Mouse (Mus musculus): Measurements from ENCODE around the gene Chac1. TPM values are rescaled to one million over a fixed set of nuclear protein-coding genes. Genes with fewer than 3 reads are reported as not detected.
A peak's percentile ranks its signal among the peaks of the same experiment; 100 is the strongest.

Gene Chac1
- total and polyA plus RNA-seq, 3 experiments, result not detected

GRCm38 (mm10) chr2:119327102-119327480 lies 23.9 kb upstream of the Chac1 start:
- no peaks in the 10 kb centered on the region for H3K36me3 ChIP-seq (replicated peaks)
- no peaks in the 10 kb centered on the region for H3K9me3 ChIP-seq (replicated peaks)
- ATAC-seq (ENCODE audit: extremely low read depth, insufficient number of reproducible peaks, low FRiP score, poor library complexity, severe bottlenecking) (no peak), DNase-seq (ENCODE audit: low spot score) (no peak)
- peaks cover 83% of the 10 kb centered on the region for H3K27me3 ChIP-seq (ENCODE audit: insufficient read depth, low read length)
- H3K4me1 ChIP-seq (ENCODE audit: insufficient read depth, low read depth, low read length), result peaks cover 58% of the 10 kb centered on the region
- H3K4me3 ChIP-seq (ENCODE audit: low read depth, low read length), result peak overlapping the region; percentile 65; the same call in 1 of the 2 replicates
- TF ChIP-seq TAL1 (conservative IDR thresholded peaks at IDR 0.05; ENCODE audit: low read depth, low read length) (no peak), GATA2 (IDR thresholded peaks at IDR 0.05; ENCODE audit: borderline replicate concordance, low read depth, low read length) (no peak), GATA1 (IDR thresholded peaks at IDR 0.05; ENCODE audit: borderline replicate concordance, low read length) (no peak), CTCF (IDR thresholded peaks at IDR 0.05; ENCODE audit: low read depth, low read length) (no peak), POLR2AphosphoS5 (IDR thresholded peaks at IDR 0.05; ENCODE audit: insufficient replicate concordance, low read depth, low read length) (no peak)

- no peak for ATAC-seq (ENCODE audit: extremely low read depth, insufficient number of reproducible peaks, low FRiP score, poor library complexity, severe bottlenecking)
- H3K4me1 ChIP-seq (ENCODE audit: insufficient read depth, low read depth, low read length), result peaks cover 48% of the 10 kb centered on the region
- DNase-seq (ENCODE audit: low spot score), result no peak
- H3K27me3 ChIP-seq (ENCODE audit: insufficient read depth, low read length), result peaks cover 83% of the 10 kb centered on the region
- no peaks in the 10 kb centered on the region for H3K9me3 ChIP-seq (replicated peaks)
- H3K4me3 ChIP-seq (ENCODE audit: low read depth, low read length), result no peak overlapping the region
- H3K36me3 ChIP-seq (replicated peaks), result no peaks in the 10 kb centered on the region
- TF ChIP-seq GATA1 (IDR thresholded peaks at IDR 0.05; ENCODE audit: borderline replicate concordance, low read length) (no peak), GATA2 (IDR thresholded peaks at IDR 0.05; ENCODE audit: borderline replicate concordance, low read depth, low read length) (no peak), CTCF (IDR thresholded peaks at IDR 0.05; ENCODE audit: low read depth, low read length) (no peak), POLR2AphosphoS5 (IDR thresholded peaks at IDR 0.05; ENCODE audit: insufficient replicate concordance, low read depth, low read length) (no peak), TAL1 (conservative IDR thresholded peaks at IDR 0.05; ENCODE audit: low read depth, low read length) (no peak)
These were observed 23.0 kb upstream of the Chac1 start for GRCm38 (mm10) chr2:119327942-119328526.

GRCm38 (mm10) chr2:119328546-119328945 lies 22.5 kb upstream of the Chac1 start:
- Histone ChIP-seq H3K4me3 (ENCODE audit: low read depth, low read length) (no peak overlapping the region), H3K36me3 (replicated peaks) (no peaks in the 10 kb centered on the region), H3K27me3 (ENCODE audit: insufficient read depth, low read length) (peaks cover 83% of the 10 kb centered on the region), H3K9me3 (replicated peaks) (no peaks in the 10 kb centered on the region), H3K4me1 (ENCODE audit: insufficient read depth, low read depth, low read length) (peaks cover 43% of the 10 kb centered on the region)
- no peak for ATAC-seq (ENCODE audit: extremely low read depth, insufficient number of reproducible peaks, low FRiP score, poor library complexity, severe bottlenecking)
- DNase-seq (ENCODE audit: low spot score), result no peak
- TF ChIP-seq GATA1 (IDR thresholded peaks at IDR 0.05; ENCODE audit: borderline replicate concordance, low read length) (no peak), GATA2 (IDR thresholded peaks at IDR 0.05; ENCODE audit: borderline replicate concordance, low read depth, low read length) (no peak), CTCF (IDR thresholded peaks at IDR 0.05; ENCODE audit: low read depth, low read length) (no peak), POLR2AphosphoS5 (IDR thresholded peaks at IDR 0.05; ENCODE audit: insufficient replicate concordance, low read depth, low read length) (no peak), TAL1 (conservative IDR thresholded peaks at IDR 0.05; ENCODE audit: low read depth, low read length) (no peak)

- no peak for ATAC-seq (ENCODE audit: extremely low read depth, insufficient number of reproducible peaks, low FRiP score, poor library complexity, severe bottlenecking)
- Histone ChIP-seq H3K4me1 (ENCODE audit: insufficient read depth, low read depth, low read length) (peaks cover 36% of the 10 kb centered on the region), H3K36me3 (replicated peaks) (no peaks in the 10 kb centered on the region), H3K27me3 (ENCODE audit: insufficient read depth, low read length) (peaks cover 86% of the 10 kb centered on the region), H3K4me3 (ENCODE audit: low read depth, low read length) (no peak overlapping the region), H3K9me3 (replicated peaks) (no peaks in the 10 kb centered on the region)
- TF ChIP-seq GATA2 (IDR thresholded peaks at IDR 0.05; ENCODE audit: borderline replicate concordance, low read depth, low read length), result no peak
- no peak for DNase-seq (ENCODE audit: low spot score)
These were observed 21.8 kb upstream of the Chac1 start for GRCm38 (mm10) chr2:119329123-119329817.

GRCm38 (mm10) chr2:119330795-119331194 lies 20.2 kb upstream of the Chac1 start:
- Histone ChIP-seq H3K27me3 (ENCODE audit: insufficient read depth, low read length) (peaks cover 81% of the 10 kb centered on the region), H3K36me3 (replicated peaks) (no peaks in the 10 kb centered on the region), H3K4me3 (ENCODE audit: low read depth, low read length) (no peak overlapping the region), H3K4me1 (ENCODE audit: insufficient read depth, low read depth, low read length) (peaks cover 23% of the 10 kb centered on the region), H3K9me3 (replicated peaks) (no peaks in the 10 kb centered on the region)
- ATAC-seq (ENCODE audit: extremely low read depth, insufficient number of reproducible peaks, low FRiP score, poor library complexity, severe bottlenecking) (no peak), DNase-seq (ENCODE audit: low spot score) (no peak)
- TF ChIP-seq TAL1 (conservative IDR thresholded peaks at IDR 0.05; ENCODE audit: low read depth, low read length) (no peak), CTCF (IDR thresholded peaks at IDR 0.05; ENCODE audit: low read depth, low read length) (no peak)

- ATAC-seq (ENCODE audit: extremely low read depth, insufficient number of reproducible peaks, low FRiP score, poor library complexity, severe bottlenecking) (no peak), DNase-seq (ENCODE audit: low spot score) (no peak)
- H3K36me3 ChIP-seq (replicated peaks), result no peaks in the 10 kb centered on the region
- peaks cover 68% of the 10 kb centered on the region for H3K27me3 ChIP-seq (ENCODE audit: insufficient read depth, low read length)
- H3K9me3 ChIP-seq (replicated peaks), result no peaks in the 10 kb centered on the region
- TF ChIP-seq CTCF (IDR thresholded peaks at IDR 0.05; ENCODE audit: low read depth, low read length), result no peak
- TF ChIP-seq GATA2 (IDR thresholded peaks at IDR 0.05; ENCODE audit: borderline replicate concordance, low read depth, low read length), result no peak
- TF ChIP-seq GATA1 (IDR thresholded peaks at IDR 0.05; ENCODE audit: borderline replicate concordance, low read length), result no peak
- no peak for TF ChIP-seq POLR2AphosphoS5 (IDR thresholded peaks at IDR 0.05; ENCODE audit: insufficient replicate concordance, low read depth, low read length)
- TF ChIP-seq TAL1 (conservative IDR thresholded peaks at IDR 0.05; ENCODE audit: low read depth, low read length), result no peak
- no peak overlapping the region for H3K4me3 ChIP-seq (ENCODE audit: low read depth, low read length)
- H3K4me1 ChIP-seq (ENCODE audit: insufficient read depth, low read depth, low read length), result peaks cover 22% of the 10 kb centered on the region
These were observed 18.8 kb upstream of the Chac1 start for GRCm38 (mm10) chr2:119332177-119332661.
